Mouse (Mus musculus) cerebellum, adult 2 months (tissue): ENCODE results near the gene Vegfa. TPM values are rescaled to one million over a fixed set of nuclear protein-coding genes. Genes with fewer than 3 reads are reported as not detected.
A peak's percentile ranks its signal among the peaks of the same experiment; 100 is the strongest.

ENCODE experiments used
- DNase-seq, 2 experiments: peaks; one replicate each; pipeline ENCODE4 v3.0.0; 2021
- H3K27ac ChIP-seq: fragments of 200-500 bp; 2 replicates; pipeline ENCODE4 v1.5.1; 2012; ENCODE audit warnings: low read length, control low read depth, inconsistent platforms; ENCODE audit not compliant: insufficient read depth
- H3K27me3 ChIP-seq: fragments of 200-500 bp; 2 replicates; pipeline ENCODE4 v1.6.1; 2012; ENCODE audit warnings: inconsistent platforms, mild to moderate bottlenecking, low read length, moderate library complexity; ENCODE audit not compliant: control insufficient read depth, insufficient read depth
- H3K4me1 ChIP-seq: fragments of 200-500 bp; 2 replicates; pipeline ENCODE4 v1.6.1; 2011; ENCODE audit warnings: low read length; ENCODE audit not compliant: control insufficient read depth, insufficient read depth
- H3K4me3 ChIP-seq: fragments of 200-500 bp; replicated peaks from 2 replicates; pipeline ENCODE3; 2011; ENCODE audit warnings: mild to moderate bottlenecking, low read depth, low read length, control low read depth; ENCODE audit not compliant: insufficient read depth
- CTCF ChIP-seq: fragments of 200-500 bp; IDR thresholded peaks from 2 replicates; pipeline ENCODE4 v1.5.1; 2011; ENCODE audit warnings: low read depth, mild to moderate bottlenecking, control low read depth, low read length, moderate library complexity, borderline replicate concordance; ENCODE audit not compliant: insufficient read depth
- POLR2A ChIP-seq: fragments of 200-500 bp; IDR thresholded peaks from 2 replicates; pipeline ENCODE4 v1.6.1; 2011; ENCODE audit warnings: low read length, control low read depth, borderline replicate concordance; ENCODE audit not compliant: insufficient read depth
- WGBS: fragments of 180-500 bp; shearing (Covaris S2); methylation state at CpG from one replicate; pipeline ENCODE4 v1.1.7; 2018; 5-methylcytosine and 5-hydroxymethylcytosine counted together
- polyA plus RNA-seq: library from polyadenylated mRNA; depleted of rRNA; stranded (reverse); fragments of >200 nt; gene quantifications from 2 replicates; pipeline ENCODE4 v1.2.3, GENCODE M21; 2012

Gene Vegfa
- polyA plus RNA-seq, 1 experiment = 195 TPM

- H3K4me3 ChIP-seq = no peak overlapping the region
- no peak for DNase-seq
- H3K4me1 ChIP-seq = no peaks in the 10 kb centered on the region
- no peak overlapping the region for H3K27ac ChIP-seq
- TF ChIP-seq CTCF (no peak), POLR2A (no peak)
- no peaks in the 10 kb centered on the region for H3K27me3 ChIP-seq
- WGBS = 15% methylated on average over 10 of the region's 10 CpGs
Observed at GRCm38 (mm10) chr17:46063283-46063973, 31.3 kb upstream of the Vegfa start.

- H3K27ac ChIP-seq = no peak overlapping the region
- no peaks in the 10 kb centered on the region for H3K4me1 ChIP-seq
- no peak for DNase-seq
- 75% methylated on average over 3 of the region's 3 CpGs for WGBS
- no peak for TF ChIP-seq POLR2A
- TF ChIP-seq CTCF = no peak
- H3K27me3 ChIP-seq = no peaks in the 10 kb centered on the region
- H3K4me3 ChIP-seq = no peak overlapping the region
Observed at GRCm38 (mm10) chr17:46060253-46060652, 28.1 kb upstream of the Vegfa start.

DNA sequence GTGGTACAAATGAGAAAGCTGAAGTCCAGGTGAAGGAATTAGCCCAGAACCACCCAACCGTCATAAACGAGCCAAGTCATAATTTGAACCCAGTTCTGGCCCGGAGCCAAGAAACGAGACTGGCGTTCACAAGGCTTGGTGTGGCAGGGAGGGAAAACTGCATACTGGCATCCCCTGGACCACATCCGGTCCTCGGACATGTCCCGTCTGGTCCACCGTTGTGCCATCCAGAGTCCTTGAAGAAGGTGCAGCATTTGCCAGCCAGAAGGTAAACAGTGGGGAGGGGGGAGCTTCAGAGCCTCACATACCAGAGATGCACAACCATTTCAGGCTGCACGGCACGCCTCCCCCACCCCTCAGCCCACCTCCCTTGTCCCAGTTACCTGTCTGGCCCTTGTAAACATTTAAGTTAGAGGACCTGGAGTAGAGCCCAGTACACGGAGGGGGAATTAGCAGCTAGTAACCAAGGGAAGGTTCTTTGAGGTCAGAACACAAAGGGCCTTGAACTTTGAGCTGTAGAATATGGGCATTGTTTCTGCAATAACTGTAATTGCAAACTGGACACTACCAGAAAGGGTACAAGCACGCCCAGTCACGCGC, 27.2 kb upstream of the Vegfa start:
- no peaks in the 10 kb centered on the region for H3K4me1 ChIP-seq
- no peak overlapping the region for H3K27ac ChIP-seq
- no peak overlapping the region for H3K4me3 ChIP-seq
- no peak for DNase-seq
- H3K27me3 ChIP-seq = no peaks in the 10 kb centered on the region
- TF ChIP-seq CTCF (no peak), POLR2A (no peak)
- 42% methylated on average over 15 of the region's 15 CpGs for WGBS

DNA sequence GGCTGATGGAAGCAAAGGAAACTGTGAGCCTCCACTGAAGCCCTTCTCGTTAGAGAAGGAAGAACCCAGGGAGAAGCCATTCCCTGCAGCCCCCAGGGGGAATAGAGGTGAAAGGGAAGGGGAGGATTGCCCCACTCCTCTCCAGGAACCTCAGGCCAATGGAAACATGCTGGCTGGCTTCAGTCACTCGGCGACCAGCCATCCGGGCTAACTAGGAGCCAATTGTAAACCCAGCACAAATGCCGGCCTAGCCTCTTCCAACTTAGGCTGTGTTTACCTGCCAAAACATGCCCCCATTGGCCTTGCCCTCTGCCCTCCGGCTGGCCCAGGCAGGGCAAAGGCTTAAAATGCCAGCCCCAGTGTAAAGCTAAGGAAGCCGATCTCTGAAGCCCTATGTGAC, 24.1 kb upstream of the Vegfa start:
- Histone ChIP-seq H3K4me3 (no peak overlapping the region), H3K4me1 (peaks cover 3% of the 10 kb centered on the region; the same call in 1 of the 2 replicates), H3K27me3 (no peaks in the 10 kb centered on the region), H3K27ac (no peak overlapping the region)
- no peak for DNase-seq
- 34% methylated on average over 7 of the region's 7 CpGs for WGBS
- TF ChIP-seq CTCF (no peak), POLR2A (no peak)

DNA sequence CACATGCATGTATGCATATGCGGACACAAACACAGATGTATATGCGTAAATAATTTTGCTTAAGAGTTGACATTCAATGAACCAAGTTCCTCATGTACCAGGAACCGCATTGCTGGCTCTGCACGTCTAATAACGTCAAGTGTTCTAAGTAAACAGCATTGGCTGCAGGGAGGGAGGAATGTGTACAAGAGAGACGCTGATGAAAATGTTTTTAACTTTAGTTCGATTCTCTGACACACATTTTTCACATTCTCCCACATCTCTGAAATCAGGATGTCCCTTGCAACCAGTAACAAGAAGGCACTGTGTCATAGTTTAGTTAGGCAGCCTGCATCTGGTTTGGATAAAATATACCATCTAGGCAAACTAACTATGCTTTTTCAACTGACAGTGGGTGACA, 23.6 kb upstream of the Vegfa start:
- Histone ChIP-seq H3K4me3 (no peak overlapping the region), H3K27me3 (no peaks in the 10 kb centered on the region), H3K27ac (no peak overlapping the region), H3K4me1 (peaks cover 8% of the 10 kb centered on the region; the same call in 1 of the 2 replicates)
- DNase-seq = no peak
- TF ChIP-seq CTCF (no peak), POLR2A (no peak)
- 92% methylated on average over 7 of the region's 7 CpGs for WGBS

- Histone ChIP-seq H3K4me1 (peaks cover 8% of the 10 kb centered on the region; the same call in 1 of the 2 replicates), H3K4me3 (no peak overlapping the region), H3K27me3 (no peaks in the 10 kb centered on the region), H3K27ac (no peak overlapping the region)
- TF ChIP-seq CTCF (no peak), POLR2A (no peak)
- 86% methylated on average over 7 of the region's 7 CpGs for WGBS
- DNase-seq = no peak
Observed at GRCm38 (mm10) chr17:46053291-46053842, 21.2 kb upstream of the Vegfa start.

- no peak for DNase-seq
- 32% methylated on average over 3 of the region's 3 CpGs for WGBS
- H3K4me1 ChIP-seq = peaks cover 8% of the 10 kb centered on the region; the same call in 1 of the 2 replicates
- no peaks in the 10 kb centered on the region for H3K27me3 ChIP-seq
- H3K4me3 ChIP-seq = no peak overlapping the region
- H3K27ac ChIP-seq = no peak overlapping the region
- TF ChIP-seq POLR2A = no peak
- no peak for TF ChIP-seq CTCF
Observed at GRCm38 (mm10) chr17:46052146-46052545, 20.0 kb upstream of the Vegfa start.

- 37% methylated on average over 5 of the region's 5 CpGs for WGBS
- peak; percentile 21 to 48 for DNase-seq
- Histone ChIP-seq H3K27ac (no peak overlapping the region), H3K4me3 (no peak overlapping the region), H3K27me3 (no peaks in the 10 kb centered on the region), H3K4me1 (peaks cover 8% of the 10 kb centered on the region; the same call in 1 of the 2 replicates)
- TF ChIP-seq POLR2A (no peak), CTCF (no peak)
Observed at GRCm38 (mm10) chr17:46051356-46051755, 19.2 kb upstream of the Vegfa start.
